Mouse (Mus musculus) hindbrain, embryonic 13.5 days (tissue): ENCODE measurements around the gene Peli2. TPM values are rescaled to one million over a fixed set of nuclear protein-coding genes. Genes with fewer than 3 reads are reported as not detected.
A peak's percentile ranks its signal among the peaks of the same experiment; 100 is the strongest.
"Not testable (repeated sequence)": the region's sequence is repeated elsewhere in the genome, so short reads cannot be mapped to it uniquely, and the experiment has no call there.

Source experiments
- ATAC-seq: fragments of 200-750 bp; cut with Nextera tagmentation; 2 replicates; pipeline ENCODE4 v1.8.0; 2017; ENCODE audit warnings: moderate TSS enrichment; ENCODE audit not compliant: low FRiP score
- H3K27ac ChIP-seq: fragments of 300-500 bp; sonication (generic); 2 replicates; pipeline ENCODE4 v1.5.1; 2015; ENCODE audit warnings: inconsistent platforms, mild to moderate bottlenecking, moderate library complexity
- H3K27me3 ChIP-seq: fragments of 300-500 bp; sonication (generic); 2 replicates; pipeline ENCODE4 v1.6.1; 2015; ENCODE audit warnings: mild to moderate bottlenecking, inconsistent platforms
- H3K36me3 ChIP-seq: fragments of 300-500 bp; sonication (generic); 2 replicates; pipeline ENCODE4 v1.6.1; 2015; ENCODE audit warnings: mild to moderate bottlenecking, inconsistent platforms
- H3K4me1 ChIP-seq: fragments of 300-500 bp; sonication (generic); replicated peaks from 2 replicates; pipeline ENCODE4 v1.6.1; 2015; ENCODE audit warnings: inconsistent platforms
- H3K4me2 ChIP-seq: fragments of 300-500 bp; sonication (generic); 2 replicates; pipeline ENCODE4 v1.6.1; 2015; ENCODE audit warnings: inconsistent platforms, mild to moderate bottlenecking, moderate library complexity
- H3K4me3 ChIP-seq: fragments of 300-500 bp; sonication (generic); 2 replicates; pipeline ENCODE4 v1.5.1; 2015; ENCODE audit warnings: mild to moderate bottlenecking, inconsistent platforms
- H3K9ac ChIP-seq: fragments of 300-500 bp; sonication (generic); 2 replicates; pipeline ENCODE4 v1.6.1; 2015; ENCODE audit warnings: mild to moderate bottlenecking, inconsistent platforms
- H3K9me3 ChIP-seq: fragments of 300-500 bp; sonication (generic); 2 replicates; pipeline ENCODE4 v1.6.1; 2016; ENCODE audit warnings: inconsistent platforms
- WGBS: fragments of 180-500 bp; shearing (Covaris S2); methylation state at CpG from one replicate; pipeline ENCODE4 v1.1.7; 2015; 5-methylcytosine and 5-hydroxymethylcytosine counted together
- polyA plus RNA-seq: library from polyadenylated mRNA; unstranded; fragments of >200 nt; fragmentation: Nextera tagmentation; extraction: Ambion mirVana; gene quantifications from 2 replicates; pipeline ENCODE4 v1.2.1, GENCODE M21; 2015

Peli2 gene
- polyA plus RNA-seq, result 8.3 and 10.6 TPM in 2 replicates

DNA sequence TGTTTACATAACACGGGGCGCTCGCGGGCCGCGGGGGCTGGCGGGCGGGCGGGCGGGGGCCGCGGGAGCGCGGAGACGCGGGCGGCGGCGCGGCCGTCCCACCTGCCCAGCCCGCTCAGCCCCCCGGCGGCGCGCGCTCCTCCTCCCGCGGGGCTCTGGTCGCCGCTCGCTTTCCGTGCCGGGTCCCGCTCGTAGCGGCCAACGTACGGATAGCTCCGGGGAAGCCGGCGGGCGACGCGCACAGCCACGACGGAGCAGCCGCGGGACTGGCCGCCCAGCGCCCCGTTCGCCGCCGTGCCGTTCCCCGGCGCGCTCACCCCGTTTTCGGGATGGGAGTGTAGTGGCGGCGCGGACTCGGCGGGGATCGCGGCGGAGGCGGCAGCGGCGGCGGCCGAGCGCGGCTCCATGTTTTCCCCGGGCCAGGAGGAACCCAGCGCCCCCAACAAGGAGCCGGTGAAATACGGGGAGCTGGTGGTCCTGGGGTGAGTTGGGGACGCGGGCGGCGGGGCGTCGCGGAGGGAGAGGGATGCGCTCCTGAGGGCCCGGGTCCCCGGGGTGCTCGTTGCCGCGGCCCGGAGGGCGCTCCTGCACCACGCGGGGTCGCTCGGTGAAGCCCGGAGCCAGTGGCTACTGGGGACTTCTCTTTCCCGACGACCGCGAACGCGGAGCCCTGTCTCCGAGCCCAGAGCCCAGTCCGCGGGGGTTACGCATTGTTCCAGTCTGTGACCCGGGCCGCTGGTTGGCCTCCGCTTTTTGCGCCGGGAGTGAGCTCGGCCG is at the start of gene Peli2:
Peli2 (plus strand) TSS at position 72 of the 777 bp plus-strand sequence.
- H3K4me2 ChIP-seq, result peak within 1 kb of the TSS; percentile 86
- peak within 1 kb of the TSS; percentile 91 for H3K9ac ChIP-seq
- no peaks in the 10 kb centered on the region for H3K27me3 ChIP-seq
- under 1% methylated on average over 89 of the region's 117 CpGs for WGBS
- H3K4me3 ChIP-seq, result peak within 1 kb of the TSS; percentile 83
- H3K4me1 ChIP-seq, result peaks cover 61% of the 10 kb centered on the region
- H3K27ac ChIP-seq, result peak within 1 kb of the TSS; percentile 91
- no peaks in the 10 kb centered on the region for H3K9me3 ChIP-seq
- peak; percentile 80 for ATAC-seq
- no peaks in the 10 kb centered on the region for H3K36me3 ChIP-seq

DNA sequence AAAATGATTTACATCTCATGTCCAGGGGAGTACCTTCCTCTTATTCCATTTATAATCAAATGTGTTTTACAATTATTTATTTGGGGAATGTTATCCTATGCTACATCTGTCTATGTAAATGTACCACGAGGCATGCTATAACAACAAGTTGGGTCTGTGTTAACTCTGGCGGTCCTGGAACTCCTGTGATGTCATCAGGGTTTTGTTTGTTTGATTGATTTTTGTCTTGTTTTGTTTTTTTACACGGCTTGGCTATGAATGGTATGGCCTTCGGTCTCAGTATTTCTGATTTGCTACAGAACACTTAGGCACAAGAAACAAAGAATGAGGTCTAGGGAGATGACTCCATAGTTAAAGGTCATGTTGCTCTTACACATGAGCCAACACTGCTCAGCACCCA is 48.5 kb upstream of the Peli2 start:
- H3K9me3 ChIP-seq, result no peaks in the 10 kb centered on the region
- no peak for ATAC-seq
- H3K27me3 ChIP-seq, result no peaks in the 10 kb centered on the region
- no peak overlapping the region for H3K4me3 ChIP-seq
- H3K4me1 ChIP-seq, result peaks cover 13% of the 10 kb centered on the region
- no peak overlapping the region for H3K27ac ChIP-seq
- H3K4me2 ChIP-seq, result no peak overlapping the region
- no peak overlapping the region for H3K9ac ChIP-seq
- WGBS, result 53% methylated on average over 4 of the region's 4 CpGs
- H3K36me3 ChIP-seq, result no peaks in the 10 kb centered on the region

DNA sequence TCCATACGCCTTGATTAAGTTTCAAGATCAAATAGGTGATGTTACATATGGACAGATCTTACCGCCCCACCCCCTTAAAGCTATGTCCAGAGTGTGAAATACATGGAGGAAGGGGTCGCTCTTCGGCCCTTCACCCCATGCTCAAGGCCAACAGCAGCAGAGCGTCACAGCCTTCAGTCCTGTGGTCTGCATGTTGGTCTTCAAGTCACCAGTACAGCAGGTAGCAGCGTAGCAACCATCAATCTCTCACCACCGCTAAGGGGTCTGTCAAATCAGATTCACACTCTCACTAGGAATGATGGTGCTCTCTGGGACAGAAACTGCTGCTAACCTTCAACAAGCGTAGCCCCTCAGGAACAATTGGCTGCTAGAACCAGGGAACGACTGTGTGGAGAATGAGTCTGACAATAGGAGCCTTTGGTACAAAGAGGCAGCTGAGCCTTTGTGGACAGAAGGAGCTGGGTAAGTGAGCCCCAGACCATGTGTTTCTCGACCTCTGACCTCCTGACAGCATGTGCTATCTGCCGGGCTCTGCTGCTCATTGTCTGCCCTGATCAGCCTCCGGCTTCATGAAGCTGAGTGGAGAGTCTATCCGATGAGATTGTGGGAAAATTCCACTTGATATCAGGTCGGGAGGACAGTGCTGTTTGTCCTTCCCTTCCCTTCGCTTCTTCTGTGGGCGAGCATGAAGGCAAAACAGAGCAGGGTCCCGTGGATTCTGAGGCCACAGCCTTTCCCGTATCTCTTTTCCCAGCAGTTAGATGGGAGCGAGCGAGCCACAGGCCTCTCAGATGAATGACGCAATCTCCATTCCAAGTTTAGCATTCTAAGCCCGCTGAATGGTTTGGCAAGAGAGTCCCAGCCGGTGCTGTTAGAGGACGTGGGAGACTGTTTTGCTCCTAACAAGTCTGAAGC is 47.1 kb upstream of the Peli2 start:
- peak overlapping the region; percentile 52 for H3K27ac ChIP-seq
- H3K9ac ChIP-seq, result peak overlapping the region; percentile 3; the same call in 1 of the 2 replicates
- no peaks in the 10 kb centered on the region for H3K27me3 ChIP-seq
- H3K4me3 ChIP-seq, result no peak overlapping the region
- ATAC-seq, result peak; percentile 68
- no peak overlapping the region for H3K4me2 ChIP-seq
- H3K9me3 ChIP-seq, result no peaks in the 10 kb centered on the region
- H3K36me3 ChIP-seq, result no peaks in the 10 kb centered on the region
- H3K4me1 ChIP-seq, result peaks cover 13% of the 10 kb centered on the region
- WGBS, result 17% methylated on average over 24 of the region's 24 CpGs

DNA sequence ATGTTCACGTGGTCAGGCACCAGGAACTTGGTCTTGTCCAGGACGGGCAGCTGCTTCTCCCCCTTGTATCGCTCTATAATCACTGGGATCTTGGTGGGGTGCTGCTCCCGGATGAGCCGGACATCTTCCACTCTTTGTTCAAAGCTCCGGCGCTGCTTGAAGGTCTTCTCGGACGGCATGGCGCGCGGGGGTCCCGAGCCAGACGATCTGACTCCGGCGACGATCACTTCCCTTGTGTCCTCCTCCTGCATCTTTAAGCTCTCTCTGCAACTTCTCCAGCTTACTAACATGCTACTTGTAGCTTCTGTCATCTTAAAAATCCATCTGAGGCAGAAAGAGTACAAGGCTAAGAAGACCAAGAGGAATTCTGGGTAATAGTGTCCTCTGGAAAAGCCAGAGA is 41.0 kb upstream of the Peli2 start:
- not testable (repeated sequence) for H3K9ac ChIP-seq, H3K27ac ChIP-seq, H3K4me3 ChIP-seq, H3K4me2 ChIP-seq, H3K9me3 ChIP-seq, H3K36me3 ChIP-seq, H3K27me3 ChIP-seq, ATAC-seq
- peaks cover 10% of the 10 kb centered on the region for H3K4me1 ChIP-seq
- 91% methylated on average over 17 of the region's 17 CpGs for WGBS

DNA sequence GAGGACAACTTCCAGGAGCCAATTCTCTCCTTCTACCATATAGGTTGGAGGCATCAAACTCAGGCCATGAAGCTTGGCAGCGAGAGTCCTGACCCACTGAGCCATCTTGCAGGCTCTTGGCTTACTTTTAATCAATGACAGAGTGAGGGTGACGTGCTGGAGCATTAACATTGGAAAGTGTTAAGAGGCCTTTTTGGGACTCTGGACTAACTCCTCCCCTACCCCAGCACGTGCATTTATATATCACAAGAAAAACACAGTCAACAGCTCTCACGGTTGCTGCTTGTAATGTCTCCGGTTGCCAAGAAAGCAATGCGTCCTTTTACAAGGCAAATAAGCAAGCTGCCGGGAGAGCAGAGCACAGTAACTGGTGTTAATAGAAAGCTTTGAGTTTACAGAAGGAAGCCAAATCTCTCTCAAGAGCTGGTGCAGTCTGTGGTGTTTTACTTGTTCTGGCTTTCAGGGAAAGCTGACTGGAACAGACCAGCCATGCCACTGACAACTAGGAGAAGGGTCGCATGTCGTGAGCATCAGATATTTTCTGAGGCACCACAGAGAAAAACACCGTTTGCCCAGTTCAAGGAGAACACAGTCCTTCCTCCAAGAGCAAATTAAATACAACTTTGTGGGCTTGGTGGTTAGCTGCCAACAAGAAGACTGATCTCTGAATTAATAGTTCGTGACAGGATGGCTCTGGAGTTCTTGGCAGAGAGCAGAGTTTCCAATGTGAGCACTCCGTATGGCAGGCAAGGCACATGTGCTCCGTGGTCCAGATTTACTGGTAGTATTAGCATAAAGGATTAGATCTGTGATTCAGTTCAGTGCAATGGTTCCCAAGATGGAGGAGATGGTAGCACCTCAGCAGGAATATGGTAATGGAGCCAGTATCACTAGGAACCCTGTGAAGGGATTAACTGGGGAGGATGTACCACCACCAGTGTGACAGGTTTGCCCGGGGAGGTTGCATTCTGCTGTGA is 36.5 kb upstream of the Peli2 start:
- Histone ChIP-seq H3K4me1 (peaks cover 25% of the 10 kb centered on the region), H3K4me3 (no peak overlapping the region), H3K36me3 (no peaks in the 10 kb centered on the region), H3K9ac (no peak overlapping the region), H3K9me3 (no peaks in the 10 kb centered on the region), H3K27me3 (no peaks in the 10 kb centered on the region), H3K4me2 (peak overlapping the region; percentile 19; the same call in 1 of the 2 replicates), H3K27ac (peak overlapping the region; percentile 35)
- peak; percentile 61 for ATAC-seq
- WGBS, result 36% methylated on average over 14 of the region's 14 CpGs

DNA sequence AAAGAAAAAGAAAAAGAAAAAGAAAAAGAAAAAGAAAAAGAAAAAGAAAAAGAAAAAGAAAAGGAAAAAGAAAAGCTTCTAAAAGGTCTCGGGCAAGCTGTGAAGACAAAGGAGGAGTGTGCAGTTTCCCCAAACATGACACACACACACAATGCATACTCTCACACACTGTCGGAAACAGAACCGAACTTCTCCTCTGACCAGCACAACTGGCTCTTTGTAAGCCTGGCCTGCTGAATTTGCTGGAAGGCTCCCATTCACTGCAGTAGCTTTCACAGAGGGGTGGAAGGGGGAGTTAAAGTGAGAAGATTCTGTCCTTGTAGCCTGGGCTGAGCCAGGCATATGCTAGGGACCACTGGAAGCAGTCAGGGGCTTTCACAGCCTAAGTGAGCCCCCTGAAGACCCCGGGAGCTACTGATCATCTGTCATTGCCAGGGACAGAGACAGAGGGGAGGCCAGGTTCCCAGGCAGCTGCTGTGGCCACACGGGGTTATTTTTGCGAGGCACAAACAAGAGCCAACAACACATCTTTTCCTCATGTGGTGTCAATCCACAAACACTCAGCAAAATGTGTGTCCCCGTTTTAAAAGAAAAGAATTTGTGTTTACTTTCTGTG is 33.8 kb upstream of the Peli2 start:
- no peak for ATAC-seq
- Histone ChIP-seq H3K27ac (no peak overlapping the region), H3K36me3 (no peaks in the 10 kb centered on the region), H3K4me2 (no peak overlapping the region), H3K4me1 (peaks cover 25% of the 10 kb centered on the region), H3K9me3 (no peaks in the 10 kb centered on the region), H3K4me3 (no peak overlapping the region), H3K27me3 (no peaks in the 10 kb centered on the region), H3K9ac (no peak overlapping the region)
- whole genome bisulfite sequencing, result 28% methylated on average over 7 of the region's 7 CpGs

DNA sequence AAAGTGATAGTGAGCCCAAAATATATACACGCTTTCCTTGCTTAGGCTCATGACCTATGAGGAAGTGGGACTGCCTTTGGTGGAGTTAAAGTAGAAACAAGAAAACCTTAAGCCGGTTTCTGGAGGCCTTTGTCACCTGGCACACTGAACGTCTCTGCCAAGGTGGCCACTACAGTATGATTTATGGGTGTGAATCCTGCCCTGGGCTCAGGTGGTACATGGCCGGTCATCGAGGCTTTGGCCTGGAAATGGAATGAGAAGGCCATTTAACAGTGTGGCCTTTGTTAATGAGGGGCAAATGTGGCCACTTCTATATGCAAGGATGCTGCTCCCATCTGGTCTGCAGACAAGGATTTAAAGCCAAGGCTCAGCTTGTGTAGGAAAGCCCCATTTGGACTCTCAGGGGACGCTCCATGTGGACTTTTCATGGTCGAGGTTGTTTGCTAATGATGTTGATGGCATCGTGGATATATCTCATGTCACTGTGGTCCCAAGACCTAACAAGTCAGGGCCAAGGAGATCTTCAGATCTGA is 33.3 kb upstream of the Peli2 start:
- ATAC-seq, result no peak
- Histone ChIP-seq H3K27me3 (no peaks in the 10 kb centered on the region), H3K4me2 (no peak overlapping the region), H3K4me1 (peaks cover 25% of the 10 kb centered on the region), H3K4me3 (no peak overlapping the region), H3K36me3 (no peaks in the 10 kb centered on the region), H3K27ac (no peak overlapping the region), H3K9ac (no peak overlapping the region), H3K9me3 (no peaks in the 10 kb centered on the region)
- WGBS, result 42% methylated on average over 8 of the region's 8 CpGs

DNA sequence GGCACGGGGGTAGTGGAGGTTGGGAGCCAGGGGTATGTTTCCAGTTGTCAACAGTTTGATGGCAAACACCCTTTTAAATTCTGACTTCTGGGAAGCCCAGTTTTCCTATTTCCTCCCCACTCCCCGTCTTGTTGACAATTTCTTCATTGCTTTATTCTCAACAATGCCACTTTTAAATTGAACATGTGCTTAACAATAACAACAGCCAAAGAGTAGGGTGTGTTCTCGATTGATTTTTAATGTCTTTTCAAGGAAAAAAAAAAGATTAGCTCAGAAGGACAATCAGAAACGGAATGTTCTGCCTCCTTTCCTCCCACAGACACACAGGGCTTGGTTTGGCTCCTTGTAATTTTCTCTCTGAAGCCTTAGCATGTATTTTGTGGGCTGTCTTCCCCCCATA is 30.2 kb upstream of the Peli2 start:
- no peak overlapping the region for H3K4me2 ChIP-seq
- H3K4me3 ChIP-seq, result no peak overlapping the region
- H3K27ac ChIP-seq, result no peak overlapping the region
- H3K4me1 ChIP-seq, result peaks cover 10% of the 10 kb centered on the region
- H3K27me3 ChIP-seq, result no peaks in the 10 kb centered on the region
- ATAC-seq, result no peak
- H3K9ac ChIP-seq, result no peak overlapping the region
- 76% methylated on average over 4 of the region's 4 CpGs for WGBS
- H3K9me3 ChIP-seq, result no peaks in the 10 kb centered on the region
- H3K36me3 ChIP-seq, result no peaks in the 10 kb centered on the region

DNA sequence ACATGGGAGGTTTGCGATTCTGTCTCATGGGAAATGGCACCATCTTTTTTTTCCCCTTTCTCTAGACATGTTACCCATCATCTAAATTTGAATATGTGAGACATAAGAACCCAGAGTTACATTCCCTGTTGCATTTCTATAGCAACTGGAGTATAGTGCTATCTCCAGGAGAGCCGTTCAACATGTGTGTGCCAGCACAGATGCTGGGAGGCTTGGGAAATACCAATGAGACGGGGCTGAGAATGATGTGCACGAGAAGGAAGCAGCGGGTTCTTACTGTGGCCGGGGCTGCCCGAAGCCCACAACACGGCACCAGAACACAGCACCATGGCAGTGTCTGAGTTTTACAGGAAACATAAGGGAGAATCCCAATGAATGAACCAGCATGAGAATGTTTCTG is 29.5 kb upstream of the Peli2 start:
- 87% methylated on average over 8 of the region's 8 CpGs for WGBS
- H3K9ac ChIP-seq, result no peak overlapping the region
- H3K9me3 ChIP-seq, result no peaks in the 10 kb centered on the region
- no peaks in the 10 kb centered on the region for H3K36me3 ChIP-seq
- H3K4me1 ChIP-seq, result peaks cover 10% of the 10 kb centered on the region
- ATAC-seq, result no peak
- H3K27me3 ChIP-seq, result no peaks in the 10 kb centered on the region
- no peak overlapping the region for H3K27ac ChIP-seq
- no peak overlapping the region for H3K4me3 ChIP-seq
- no peak overlapping the region for H3K4me2 ChIP-seq

DNA sequence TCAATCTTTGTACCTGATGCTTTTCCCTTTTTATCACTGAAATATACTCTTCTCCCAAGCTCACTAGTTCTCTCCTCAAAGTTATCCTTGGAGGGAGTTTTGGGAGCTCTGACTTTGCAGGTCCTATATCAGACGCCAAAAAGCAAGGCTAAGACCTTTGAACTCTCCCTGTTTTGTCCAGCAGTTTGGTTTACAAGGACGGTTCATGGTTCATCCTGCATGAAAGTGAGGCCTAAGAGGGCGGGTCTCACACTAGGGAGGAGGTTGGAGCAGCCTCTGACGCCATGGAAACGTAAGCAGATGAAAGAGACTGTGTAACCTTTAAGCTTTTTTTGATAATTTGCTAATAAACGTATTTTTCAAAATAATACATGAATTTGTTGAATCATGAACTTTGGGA is 22.4 kb upstream of the Peli2 start:
- H3K27ac ChIP-seq, result no peak overlapping the region
- no peaks in the 10 kb centered on the region for H3K27me3 ChIP-seq
- no peak overlapping the region for H3K4me2 ChIP-seq
- no peak overlapping the region for H3K9ac ChIP-seq
- H3K9me3 ChIP-seq, result no peaks in the 10 kb centered on the region
- H3K4me1 ChIP-seq, result no peaks in the 10 kb centered on the region
- H3K36me3 ChIP-seq, result no peaks in the 10 kb centered on the region
- no peak overlapping the region for H3K4me3 ChIP-seq
- WGBS, result 34% methylated on average over 6 of the region's 6 CpGs
- no peak for ATAC-seq

DNA sequence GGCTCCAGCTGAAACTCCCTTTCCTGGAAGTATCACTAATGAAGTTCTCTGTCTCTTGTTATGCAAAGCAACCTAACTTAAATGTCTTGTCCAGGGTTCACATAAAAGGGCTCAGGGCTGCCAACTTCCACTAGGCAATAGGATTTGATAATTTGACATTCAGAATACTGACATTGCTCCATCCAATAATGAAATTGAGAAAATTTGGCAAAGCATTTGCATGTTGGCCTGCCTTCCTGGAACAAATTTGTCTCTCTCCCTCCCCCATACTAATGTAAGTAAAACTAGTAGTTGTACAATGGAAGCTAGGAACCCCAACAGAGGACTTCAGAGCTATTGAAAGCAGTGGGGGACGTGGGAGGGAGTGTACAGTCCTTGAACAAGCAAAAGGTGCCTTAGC is 21.3 kb upstream of the Peli2 start:
- no peak overlapping the region for H3K27ac ChIP-seq
- no peaks in the 10 kb centered on the region for H3K27me3 ChIP-seq
- WGBS, result 40% methylated on average over 1 of the region's 1 CpGs
- H3K36me3 ChIP-seq, result no peaks in the 10 kb centered on the region
- no peak overlapping the region for H3K4me3 ChIP-seq
- H3K4me2 ChIP-seq, result no peak overlapping the region
- no peaks in the 10 kb centered on the region for H3K4me1 ChIP-seq
- H3K9me3 ChIP-seq, result no peaks in the 10 kb centered on the region
- H3K9ac ChIP-seq, result no peak overlapping the region
- ATAC-seq, result no peak
